Mouse (Mus musculus) olfactory bulb, adult 2 months (tissue): ENCODE data around the gene Papola. TPM values are rescaled to one million over a fixed set of nuclear protein-coding genes. Genes with fewer than 3 reads are reported as not detected.

ENCODE experiments used
- H3K27ac ChIP-seq: fragments of 200-500 bp; 2 replicates; pipeline ENCODE4 v1.5.1; 2012; ENCODE audit warnings: low read depth, low read length; ENCODE audit not compliant: insufficient read depth
- H3K4me1 ChIP-seq: fragments of 200-500 bp; 2 replicates; pipeline ENCODE4 v1.6.1; 2012; ENCODE audit warnings: low read length; ENCODE audit not compliant: control insufficient read depth, insufficient read depth
- H3K4me3 ChIP-seq: fragments of 200-500 bp; 2 replicates; pipeline ENCODE4 v1.5.1; 2012; ENCODE audit warnings: mild to moderate bottlenecking, low read depth, low read length, moderate library complexity; ENCODE audit not compliant: insufficient read depth
- CTCF ChIP-seq: fragments of 200-500 bp; IDR thresholded peaks from 2 replicates; pipeline ENCODE4 v1.5.1; 2012; ENCODE audit warnings: low read depth, mild to moderate bottlenecking, low read length, moderate library complexity; ENCODE audit not compliant: insufficient read depth
- POLR2A ChIP-seq: fragments of 200-500 bp; IDR thresholded peaks from 2 replicates; pipeline ENCODE4 v1.6.1; 2012; ENCODE audit warnings: mild to moderate bottlenecking, low read depth, low read length, moderate library complexity; ENCODE audit not compliant: insufficient read depth
- WGBS: fragments of 180-500 bp; shearing (Covaris S2); methylation state at CpG from one replicate; pipeline ENCODE4 v1.1.7; 2018; 5-methylcytosine and 5-hydroxymethylcytosine counted together
- polyA plus RNA-seq: library from polyadenylated mRNA; stranded (reverse); fragments of >200 nt; gene quantifications from 2 replicates; pipeline ENCODE4 v1.2.4, GENCODE M21; 2012; ENCODE audit warnings: low replicate concordance; ENCODE audit not compliant: missing spikeins, insufficient read depth, insufficient read length

Gene Papola
- polyA plus RNA-seq, 1 experiment: 142 TPM

- H3K27ac ChIP-seq: no peak overlapping the region
- 90% methylated on average over 12 of the region's 12 CpGs for WGBS
- TF ChIP-seq POLR2A: no peak
- no peak for TF ChIP-seq CTCF
- peaks cover 10% of the 10 kb centered on the region for H3K4me1 ChIP-seq
- H3K4me3 ChIP-seq: no peak overlapping the region
Measured at GRCm38 (mm10) chr12:105883799-105884514, 99.5 kb downstream of the Papola start.

DNA sequence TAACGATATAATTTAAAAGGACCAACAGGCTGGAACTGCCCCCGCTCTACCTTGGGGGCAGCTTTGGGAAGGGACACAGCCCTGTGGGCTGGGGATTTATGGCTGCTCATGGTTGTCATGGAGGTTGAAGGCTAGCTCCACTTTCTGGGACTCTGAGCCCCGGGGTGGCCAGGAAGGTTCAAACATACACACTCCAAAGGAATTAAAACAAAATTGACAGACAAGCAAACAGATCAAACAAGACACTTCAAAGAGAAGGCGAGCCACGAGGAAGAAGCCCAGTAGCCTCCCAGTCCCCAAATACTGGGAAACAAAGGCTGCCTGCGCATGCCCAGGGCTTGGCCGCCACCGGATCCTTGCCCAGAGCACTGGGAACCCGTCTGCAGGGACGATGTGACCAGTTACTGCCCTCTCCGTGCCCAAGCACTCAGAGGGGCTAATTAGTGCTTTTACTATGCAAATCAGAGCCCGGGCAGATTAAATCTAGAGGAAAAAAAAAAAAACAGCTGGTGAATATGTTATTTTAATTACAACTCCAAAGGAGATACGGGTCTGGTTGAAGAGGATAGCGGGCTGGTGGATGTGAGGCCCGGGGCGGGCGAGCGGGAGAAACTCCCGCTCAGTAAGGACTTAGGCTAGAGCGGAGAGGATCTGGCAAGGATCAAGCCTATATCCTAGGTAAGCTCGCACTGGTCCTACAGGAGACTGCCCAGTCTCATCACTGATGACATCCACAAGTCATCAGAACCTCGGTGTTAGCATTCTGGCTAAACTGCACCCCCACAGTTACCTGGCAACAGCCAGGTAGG, 100.2 kb downstream of the Papola start:
- peaks cover 10% of the 10 kb centered on the region for H3K4me1 ChIP-seq
- 43% methylated on average over 22 of the region's 22 CpGs for WGBS
- no peak for TF ChIP-seq POLR2A
- no peak for TF ChIP-seq CTCF
- no peak overlapping the region for H3K4me3 ChIP-seq
- no peak overlapping the region for H3K27ac ChIP-seq

Other genes with a start within 250 kb of the Papola start
- gene Bdkrb2, start 221.5 kb upstream of the Papola start, polyA plus RNA-seq: not detected in 2 replicates
- gene Bdkrb1, start 181.6 kb upstream of the Papola start, polyA plus RNA-seq: not detected in 2 replicates
- not detected in 2 replicates for gene Gskip, start 99.9 kb upstream of the Papola start, polyA plus RNA-seq
- not detected in 2 replicates for gene Atg2b, start 99.5 kb upstream of the Papola start, polyA plus RNA-seq
- not detected in 2 replicates for gene Ak7, start 78.7 kb upstream of the Papola start, polyA plus RNA-seq
- gene Vrk1, start 225.5 kb downstream of the Papola start, polyA plus RNA-seq: not detected in 2 replicates